Mouse (Mus musculus) gastrocnemius, adult 8-10 months (tissue): ENCODE results near the gene Lcp1. TPM values are rescaled to one million over a fixed set of nuclear protein-coding genes. Genes with fewer than 3 reads are reported as not detected.

Experiments
- DNase-seq, 2 experiments: peaks; one replicate each; pipeline ENCODE4 v3.0.0; 2022; ENCODE audit warnings: low spot score in 2 of 2
- total RNA-seq, 4 experiments: library from RNA; stranded (reverse); gene quantifications; 2 replicates each; pipeline ENCODE4 v1.2.4; 2022

The Lcp1 gene
- total RNA-seq, 4 experiments from 2014 or later: 1.0 to 2.6 (median 1.7) TPM

GRCm38 (mm10) chr14:75176425-75177045, 45.6 kb downstream of the Lcp1 start:
- DNase-seq: no peak

- no peak for DNase-seq
Observed at GRCm38 (mm10) chr14:75177400-75177799, 46.5 kb downstream of the Lcp1 start.

- DNase-seq: no peak
Observed at GRCm38 (mm10) chr14:75178384-75178793, 47.5 kb downstream of the Lcp1 start.

GRCm38 (mm10) chr14:75178801-75179211, 47.9 kb downstream of the Lcp1 start:
- DNase-seq: no peak

- no peak for DNase-seq
Observed at GRCm38 (mm10) chr14:75179255-75179963, 48.5 kb downstream of the Lcp1 start.

- no peak for DNase-seq
Observed at GRCm38 (mm10) chr14:75180551-75180978, 49.7 kb downstream of the Lcp1 start.

- no peak for DNase-seq
Observed at GRCm38 (mm10) chr14:75181062-75181935, 50.4 kb downstream of the Lcp1 start.

GRCm38 (mm10) chr14:75182378-75182777, 51.5 kb downstream of the Lcp1 start:
- no peak for DNase-seq

GRCm38 (mm10) chr14:75182831-75183230, 51.9 kb downstream of the Lcp1 start:
- DNase-seq: no peak

GRCm38 (mm10) chr14:75184069-75184790, 53.3 kb downstream of the Lcp1 start:
- DNase-seq: no peak

- no peak for DNase-seq
Observed at GRCm38 (mm10) chr14:75185796-75186594, 55.1 kb downstream of the Lcp1 start.

- DNase-seq: no peak
Observed at GRCm38 (mm10) chr14:75186858-75187415, 56.0 kb downstream of the Lcp1 start.

- DNase-seq: no peak
Observed at GRCm38 (mm10) chr14:75188521-75188920, 57.6 kb downstream of the Lcp1 start.

GRCm38 (mm10) chr14:75189031-75189430, 58.1 kb downstream of the Lcp1 start:
- no peak for DNase-seq

- no peak for DNase-seq
Observed at GRCm38 (mm10) chr14:75190683-75191082, 59.8 kb downstream of the Lcp1 start.

GRCm38 (mm10) chr14:75192427-75192826, 61.5 kb downstream of the Lcp1 start:
- no peak for DNase-seq

GRCm38 (mm10) chr14:75192858-75193257, 62.0 kb downstream of the Lcp1 start:
- no peak for DNase-seq

GRCm38 (mm10) chr14:75195530-75195929, 64.6 kb downstream of the Lcp1 start:
- no peak for DNase-seq

GRCm38 (mm10) chr14:75197027-75197426, 66.1 kb downstream of the Lcp1 start:
- DNase-seq: no peak

GRCm38 (mm10) chr14:75197660-75198059, 66.8 kb downstream of the Lcp1 start:
- DNase-seq: no peak
